Mouse (Mus musculus) myocyte (in vitro differentiated cells): Measurements from ENCODE around the gene C1qb.

Experiments
- CEBPB ChIP-seq: IDR thresholded peaks from 2 replicates; pipeline ENCODE4 v1.6.1; 2011; ENCODE audit warnings: mild to moderate bottlenecking, moderate library complexity; ENCODE audit not compliant: poor library complexity, insufficient read depth, severe bottlenecking
- E2F4 ChIP-seq: IDR thresholded peaks from one replicate; pipeline ENCODE4 v1.6.1; 2011; ENCODE audit warnings: mild to moderate bottlenecking, control low read depth, moderate library complexity; ENCODE audit not compliant: insufficient read depth
- MAX ChIP-seq: IDR thresholded peaks from one replicate; pipeline ENCODE4 v1.6.1; 2011; ENCODE audit warnings: low read depth, mild to moderate bottlenecking, control low read depth
- MYOD1 ChIP-seq, 3 experiments: IDR thresholded peaks; one replicate each; pipeline ENCODE4 v1.6.1; 2011; ENCODE audit warnings: control low read depth in 2 of 3, low read depth in 2 of 3, mild to moderate bottlenecking in 2 of 3, moderate library complexity in 1 of 3; ENCODE audit not compliant: insufficient read length in 2 of 3, control insufficient read depth in 1 of 3
- MYOG ChIP-seq, 3 experiments: IDR thresholded peaks; one replicate each; pipeline ENCODE4 v1.6.1; 2011; ENCODE audit warnings: control low read depth in 2 of 3, low read depth in 2 of 3, mild to moderate bottlenecking in 2 of 3; ENCODE audit not compliant: insufficient read length in 2 of 3, control insufficient read depth in 1 of 3, insufficient read depth in 1 of 3
- POLR2A ChIP-seq: IDR thresholded peaks from one replicate; pipeline ENCODE4 v1.6.1; 2011; ENCODE audit warnings: low read depth, mild to moderate bottlenecking, control low read depth, moderate library complexity; ENCODE audit not compliant: insufficient read length
- POLR2AphosphoS2 ChIP-seq: IDR thresholded peaks from one replicate; pipeline ENCODE4 v1.6.1; 2011; ENCODE audit warnings: low read depth, control low read depth; ENCODE audit not compliant: insufficient read length
- REST ChIP-seq: IDR thresholded peaks from one replicate; pipeline ENCODE4 v1.6.1; 2011; ENCODE audit warnings: mild to moderate bottlenecking, control low read depth, moderate library complexity; ENCODE audit not compliant: insufficient read depth, insufficient read length
- SRF ChIP-seq: IDR thresholded peaks from one replicate; pipeline ENCODE4 v1.6.1; 2011; ENCODE audit warnings: low read depth; ENCODE audit not compliant: control insufficient read depth, insufficient read length
- TCF12 ChIP-seq: IDR thresholded peaks from one replicate; pipeline ENCODE4 v1.6.1; 2011; ENCODE audit warnings: mild to moderate bottlenecking, control low read depth; ENCODE audit not compliant: poor library complexity, insufficient read depth, severe bottlenecking
- TCF3 ChIP-seq: IDR thresholded peaks from one replicate; pipeline ENCODE4 v1.6.1; 2011; ENCODE audit warnings: low read depth, control low read depth; ENCODE audit not compliant: insufficient read length
- USF1 ChIP-seq: IDR thresholded peaks from one replicate; pipeline ENCODE4 v1.6.1; 2011; ENCODE audit warnings: low read depth, mild to moderate bottlenecking, control low read depth, moderate library complexity

GRCm38 (mm10) chr4:136878171-136878570 is 7.8 kb downstream of the C1qb start:
- TF ChIP-seq MYOD1 (IDR thresholded peaks at IDR 0.05; ENCODE audit: control insufficient read depth in 1 of 3, insufficient read length in 2 of 3, low read depth in 2 of 3) (no peak), POLR2AphosphoS2 (no peak), POLR2A (no peak), REST (no peak), MAX (no peak), TCF3 (no peak), E2F4 (no peak), TCF12 (no peak), SRF (no peak), MYOG (IDR thresholded peaks at IDR 0.05; ENCODE audit: control insufficient read depth in 1 of 3, insufficient read depth in 1 of 3, insufficient read length in 2 of 3, low read depth in 2 of 3) (no peak), USF1 (no peak), CEBPB (no peak)
